Mouse (Mus musculus) MEL (cell line): Measurements from ENCODE around the gene 2410004P03Rik. TPM values are rescaled to one million over a fixed set of nuclear protein-coding genes. Genes with fewer than 3 reads are reported as not detected.

Source experiments
- DNase-seq: peaks from one replicate; pipeline ENCODE4 v3.0.0; 2011; ENCODE audit warnings: low read depth, low spot score
- H3K27ac ChIP-seq: 2 replicates; pipeline ENCODE4 v1.5.1; 2012; ENCODE audit warnings: low read depth, mild to moderate bottlenecking, control low read depth, low read length, moderate library complexity; ENCODE audit not compliant: control insufficient read depth
- H3K27me3 ChIP-seq, 2 experiments: fragments of 150-350 bp in 1 of 2; sonication (generic) in 1 of 2; 2 replicates each; pipeline ENCODE4 v1.6.1; 2012; ENCODE audit warnings: low read length in 2 of 2, mild to moderate bottlenecking in 2 of 2, improper control_type of control experiment in 1 of 2, moderate library complexity in 1 of 2; ENCODE audit not compliant: insufficient read depth in 2 of 2, control insufficient read depth in 1 of 2
- H3K36me3 ChIP-seq, 2 experiments: 2 replicates each; pipeline ENCODE4 v1.6.1; 2012 to 2014; ENCODE audit warnings: low read length in 2 of 2, improper control_type of control experiment in 1 of 2, inconsistent platforms in 1 of 2, mild to moderate bottlenecking in 1 of 2; ENCODE audit not compliant: insufficient read depth in 2 of 2, control insufficient read depth in 1 of 2
- H3K4me1 ChIP-seq, 2 experiments: fragments of 150-350 bp in 1 of 2; sonication (generic) in 1 of 2; 2 replicates each; pipeline ENCODE4 v1.6.1; 2012; ENCODE audit warnings: low read length in 2 of 2, improper control_type of control experiment in 1 of 2, mild to moderate bottlenecking in 1 of 2; ENCODE audit not compliant: insufficient read depth in 2 of 2, control insufficient read depth in 1 of 2
- H3K4me3 ChIP-seq, 2 experiments: fragments of 150-350 bp in 1 of 2; sonication (generic) in 1 of 2; 2 replicates each; pipeline ENCODE4 v1.5.1; 2012; ENCODE audit warnings: low read depth in 2 of 2, low read length in 2 of 2, mild to moderate bottlenecking in 2 of 2, moderate library complexity in 2 of 2, control low read depth in 1 of 2, improper control_type of control experiment in 1 of 2; ENCODE audit not compliant: control insufficient read depth in 1 of 2, insufficient read depth in 1 of 2
- H3K79me2 ChIP-seq: 2 replicates; pipeline ENCODE4 v1.6.1; 2012; ENCODE audit warnings: mild to moderate bottlenecking, low read length, moderate library complexity; ENCODE audit not compliant: control insufficient read depth, poor library complexity, insufficient read depth
- H3K9ac ChIP-seq: 2 replicates; pipeline ENCODE4 v1.6.1; 2012; ENCODE audit warnings: low read depth, mild to moderate bottlenecking, control low read depth, low read length, moderate library complexity; ENCODE audit not compliant: control insufficient read depth, poor library complexity, severe bottlenecking
- H3K9me3 ChIP-seq: fragments of 150-350 bp; sonication (generic); replicated peaks from 2 replicates; pipeline ENCODE4 v1.6.1; 2012; ENCODE audit warnings: mild to moderate bottlenecking, low read length, improper control_type of control experiment, moderate library complexity; ENCODE audit not compliant: insufficient read depth
- BHLHE40 ChIP-seq: IDR thresholded peaks from 2 replicates; pipeline ENCODE4 v1.6.1; 2012; ENCODE audit warnings: low read depth, mild to moderate bottlenecking, inconsistent platforms, low read length, improper control_type of control experiment, borderline replicate concordance
- E2F4 ChIP-seq: IDR thresholded peaks from 2 replicates; pipeline ENCODE4 v1.6.1; 2011; ENCODE audit warnings: low read depth, low read length, improper control_type of control experiment, borderline replicate concordance
- ELF1 ChIP-seq: IDR thresholded peaks from 2 replicates; pipeline ENCODE4 v1.6.1; 2014; ENCODE audit warnings: low read depth, mild to moderate bottlenecking, inconsistent platforms, low read length, improper control_type of control experiment, moderate library complexity
- GATA1 ChIP-seq: IDR thresholded peaks from 2 replicates; pipeline ENCODE4 v1.6.1; 2011; ENCODE audit warnings: low read depth, low read length, improper control_type of control experiment
- HCFC1 ChIP-seq: IDR thresholded peaks from 2 replicates; pipeline ENCODE4 v1.6.1; 2012; ENCODE audit warnings: low read depth, mild to moderate bottlenecking, inconsistent platforms, low read length, improper control_type of control experiment, moderate library complexity
- MAX ChIP-seq: IDR thresholded peaks from 2 replicates; pipeline ENCODE4 v1.6.1; 2011; ENCODE audit warnings: low read length, improper control_type of control experiment
- MEF2A ChIP-seq: IDR thresholded peaks from 2 replicates; pipeline ENCODE4 v1.6.1; 2014; ENCODE audit warnings: low read depth, mild to moderate bottlenecking, inconsistent platforms, low read length, improper control_type of control experiment; ENCODE audit not compliant: poor library complexity, insufficient replicate concordance, severe bottlenecking; ENCODE audit errors: extremely low read depth
- MXI1 ChIP-seq: IDR thresholded peaks from 2 replicates; pipeline ENCODE4 v1.6.1; 2011; ENCODE audit warnings: mild to moderate bottlenecking, low read depth, low read length, improper control_type of control experiment
- MYB ChIP-seq: IDR thresholded peaks from 2 replicates; pipeline ENCODE4 v1.6.1; 2011; ENCODE audit warnings: mild to moderate bottlenecking, low read depth, low read length, improper control_type of control experiment
- MYC ChIP-seq: IDR thresholded peaks from 2 replicates; pipeline ENCODE4 v1.6.1; 2011; ENCODE audit warnings: low read depth, mild to moderate bottlenecking, low read length, improper control_type of control experiment, moderate library complexity
- NRF1 ChIP-seq: IDR thresholded peaks from 2 replicates; pipeline ENCODE4 v1.6.1; 2014; ENCODE audit warnings: low read depth, mild to moderate bottlenecking, inconsistent platforms, low read length, improper control_type of control experiment, moderate library complexity; ENCODE audit not compliant: poor library complexity, insufficient read depth, severe bottlenecking
- POLR2AphosphoS2 ChIP-seq: IDR thresholded peaks from 2 replicates; pipeline ENCODE4 v1.6.1; 2011; ENCODE audit warnings: low read length, improper control_type of control experiment
- POLR2AphosphoS5 ChIP-seq: IDR thresholded peaks from 2 replicates; pipeline ENCODE4 v1.6.1; 2012; ENCODE audit warnings: low read depth, borderline replicate concordance, mild to moderate bottlenecking, inconsistent platforms, low read length, moderate library complexity, mixed read lengths
- RAD21 ChIP-seq: IDR thresholded peaks from 2 replicates; pipeline ENCODE4 v1.6.1; 2011; ENCODE audit warnings: mild to moderate bottlenecking, low read depth, low read length, improper control_type of control experiment
- RCOR1 ChIP-seq: IDR thresholded peaks from 2 replicates; pipeline ENCODE4 v1.6.1; 2012; ENCODE audit warnings: low read depth, mild to moderate bottlenecking, inconsistent platforms, low read length, improper control_type of control experiment
- TAL1 ChIP-seq: IDR thresholded peaks from 2 replicates; pipeline ENCODE4 v1.6.1; 2012; ENCODE audit warnings: mild to moderate bottlenecking, inconsistent platforms, low read length, moderate library complexity, mixed read lengths
- TCF12 ChIP-seq: IDR thresholded peaks from 2 replicates; pipeline ENCODE4 v1.6.1; 2014; ENCODE audit warnings: low read depth, mild to moderate bottlenecking, inconsistent platforms, low read length, improper control_type of control experiment, moderate library complexity
- USF1 ChIP-seq: IDR thresholded peaks from 2 replicates; pipeline ENCODE4 v1.6.1; 2014; ENCODE audit warnings: low read depth, mild to moderate bottlenecking, inconsistent platforms, low read length, improper control_type of control experiment, moderate library complexity
- USF2 ChIP-seq, 2 experiments: IDR thresholded peaks; 2 replicates each; pipeline ENCODE4 v1.6.1; 2011 to 2012; ENCODE audit warnings: improper control_type of control experiment in 2 of 2, low read length in 2 of 2, borderline replicate concordance in 1 of 2, inconsistent platforms in 1 of 2, low read depth in 1 of 2, mild to moderate bottlenecking in 1 of 2; ENCODE audit not compliant: insufficient read depth in 1 of 2
- ZC3H11A ChIP-seq: IDR thresholded peaks from 2 replicates; pipeline ENCODE4 v1.6.1; 2012; ENCODE audit warnings: low read depth, mild to moderate bottlenecking, inconsistent platforms, low read length, improper control_type of control experiment
- ZKSCAN1 ChIP-seq: IDR thresholded peaks from 2 replicates; pipeline ENCODE4 v1.6.1; 2012; ENCODE audit warnings: low read depth, mild to moderate bottlenecking, inconsistent platforms, low read length, improper control_type of control experiment, moderate library complexity
- ZMIZ1 ChIP-seq: IDR thresholded peaks from 2 replicates; pipeline ENCODE4 v1.6.1; 2012; ENCODE audit warnings: low read depth, mild to moderate bottlenecking, inconsistent platforms, low read length, improper control_type of control experiment, moderate library complexity
- polyA plus RNA-seq, 2 experiments: library from polyadenylated mRNA; stranded (reverse) in 1 of 2; unstranded in 1 of 2; fragments of >175 nt in 1 of 2; fragments of >200 nt in 1 of 2; gene quantifications; 2 replicates each; pipeline versions ENCODE4 v1.2.1 to v1.2.4; 2012; ENCODE audit warnings: low replicate concordance in 2 of 2, low read depth in 1 of 2; ENCODE audit not compliant: insufficient read length in 2 of 2, insufficient read depth in 1 of 2, missing spikeins in 1 of 2
- total RNA-seq: library from RNA; depleted of rRNA; stranded (reverse); fragments of 300-350 nt; gene quantifications from 2 replicates; pipeline ENCODE4 v1.2.3, GENCODE M21; 2012

Gene 2410004P03Rik
- total and polyA plus RNA-seq, 3 experiments = 0.03 TPM; not detected in 2

DNA sequence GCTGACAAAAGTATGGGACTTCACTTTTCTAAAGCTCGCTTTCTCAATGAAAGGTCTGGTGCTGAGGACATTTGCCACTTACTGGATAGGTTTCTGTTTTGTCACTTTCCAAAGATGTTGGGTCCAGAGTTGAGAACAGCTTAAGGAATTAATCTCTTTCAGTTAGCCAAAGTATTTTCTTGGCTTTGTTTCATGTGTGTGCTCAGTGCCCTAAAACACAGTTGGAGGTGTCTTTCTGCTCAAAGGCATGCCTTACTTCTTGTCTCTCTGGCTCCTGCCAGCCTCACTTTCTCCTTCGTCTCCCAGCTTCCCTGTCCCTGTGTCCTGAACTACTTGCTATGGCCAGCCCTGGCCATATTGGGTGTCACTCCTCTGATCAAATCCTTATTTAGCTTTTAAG is 20.2 kb downstream of the 2410004P03Rik start:
- Histone ChIP-seq H3K4me3 (no peak overlapping the region), H3K9ac (no peak overlapping the region)
- TF ChIP-seq NRF1 = no peak
- no peak for TF ChIP-seq BHLHE40
- no peak for TF ChIP-seq USF2 (IDR thresholded peaks at IDR 0.05; ENCODE audit: borderline replicate concordance in 1 of 2, insufficient read depth in 1 of 2, low read depth in 1 of 2, low read length in 2 of 2)
- no peak for TF ChIP-seq TCF12
- no peak for TF ChIP-seq MYC
- no peak for TF ChIP-seq HCFC1
- no peak for TF ChIP-seq MAX
- no peak for TF ChIP-seq MXI1
- no peak for TF ChIP-seq ELF1
- no peak for TF ChIP-seq POLR2AphosphoS2
- no peak for TF ChIP-seq GATA1
- TF ChIP-seq USF1 = no peak
- TF ChIP-seq, all 39 proteins: peak for 0
- Histone ChIP-seq H3K4me1 (no peaks in the 10 kb centered on the region), H3K27me3 (no peaks in the 10 kb centered on the region), H3K79me2 (no peaks in the 10 kb centered on the region), H3K9me3 (no peaks in the 10 kb centered on the region), H3K36me3 (no peaks in the 10 kb centered on the region; a peak in 2 of 4 replicates), H3K27ac (no peak overlapping the region)
- DNase-seq = no peak

DNA sequence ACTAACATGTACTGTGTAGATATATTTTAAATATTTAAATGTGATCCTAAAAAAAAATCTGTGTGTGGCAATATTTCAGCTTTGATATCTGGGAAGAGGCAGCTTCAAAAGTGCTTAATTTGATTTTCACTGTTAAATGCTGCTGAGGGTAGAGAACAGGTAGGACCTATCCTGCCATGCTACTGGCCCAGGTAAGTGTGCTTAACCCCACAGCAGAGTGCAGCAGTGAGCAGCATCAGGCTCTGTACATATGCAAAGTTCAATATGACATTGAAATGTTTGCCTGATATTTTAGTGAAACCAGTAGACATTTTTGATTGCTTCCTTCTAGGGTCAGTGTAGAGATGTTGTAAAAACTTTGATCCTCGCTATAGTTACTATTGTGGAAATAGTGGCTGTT is 25.7 kb downstream of the 2410004P03Rik start:
- no peak overlapping the region for H3K4me3 ChIP-seq
- H3K4me1 ChIP-seq = no peaks in the 10 kb centered on the region
- no peaks in the 10 kb centered on the region for H3K79me2 ChIP-seq
- no peak for DNase-seq
- H3K27me3 ChIP-seq = no peaks in the 10 kb centered on the region
- H3K9ac ChIP-seq = no peak overlapping the region
- H3K36me3 ChIP-seq = peaks cover 0 to 4% of the 10 kb centered on the region in 2 experiments; a peak in 2 of 4 replicates
- no peak overlapping the region for H3K27ac ChIP-seq
- H3K9me3 ChIP-seq = no peaks in the 10 kb centered on the region
- no peak for TF ChIP-seq RCOR1
- no peak for TF ChIP-seq TAL1
- no peak for TF ChIP-seq ZKSCAN1
- no peak for TF ChIP-seq ZMIZ1
- no peak for TF ChIP-seq RAD21
- TF ChIP-seq NRF1 = no peak
- no peak for TF ChIP-seq POLR2AphosphoS5
- TF ChIP-seq MEF2A = no peak
- no peak for TF ChIP-seq ZC3H11A
- no peak for TF ChIP-seq HCFC1
- TF ChIP-seq MYB = no peak
- no peak for TF ChIP-seq E2F4
